8 mouse cellular contexts compared by ENCODE assay signal in genomic region chr9:100440111-100440790, GRCm38 (mm10). TPM values are rescaled to one million over a fixed set of nuclear protein-coding genes. Genes with fewer than 3 reads are reported as not detected.
A peak's percentile ranks its signal among the peaks of the same experiment; 100 is the strongest.
DNase-seq lines count a peak whose midpoint lies in the region; ATAC-seq and TF ChIP-seq lines count a peak whose summit lies in the region.
"Had no signal": no experiment of that assay in that cellular context is flagged by ENCODE, and none has a peak within 500 bp of the region (broad histone marks: within the 10 kb centered on the region; RNA-seq: fewer than 3 reads in every experiment).

No protein-coding gene starts in this region.

- WGBS in forebrain, embryonic 11.5 days = 65% methylated on average over 9 of the region's 9 CpGs
- 68% methylated on average over 9 of the region's 9 CpGs for WGBS in hindbrain, embryonic 10.5 days

- no peak for TF ChIP-seq CTCF in MEL (IDR thresholded peaks at IDR 0.05 in 2 of 3, conservative IDR thresholded peaks at IDR 0.05 in 1 of 3; ENCODE audit: control insufficient read depth in 1 of 3, insufficient read depth in 1 of 3, low read depth in 2 of 3, low read length in 3 of 3, poor library complexity in 1 of 3, severe bottlenecking in 1 of 3)

- H3K36me3 ChIP-seq in MEL (ENCODE audit: control insufficient read depth in 1 of 2, insufficient read depth in 2 of 2, low read length in 2 of 2) = peaks cover 0 to 3% of the 10 kb centered on the region in 2 experiments; a peak in 2 of 4 replicates
- no peaks in the 10 kb centered on the region for H3K36me3 ChIP-seq in forebrain, embryonic 11.5 days (ENCODE audit: control insufficient read depth, insufficient read depth, low read length)
- H3K36me3 ChIP-seq in hindbrain, embryonic 10.5 days = no peaks in the 10 kb centered on the region
- H3K36me3 ChIP-seq: limb, embryonic 13.5 days had no signal

- peaks cover 0 to 6% of the 10 kb centered on the region in 2 experiments; a peak in 2 of 4 replicates for H3K4me1 ChIP-seq in MEL (ENCODE audit: control insufficient read depth in 1 of 2, insufficient read depth in 2 of 2, low read length in 2 of 2)
- H3K4me1 ChIP-seq in forebrain, embryonic 11.5 days (replicated peaks; ENCODE audit: control insufficient read depth, insufficient read depth, low read length) = no peaks in the 10 kb centered on the region; the same call in 1 of the 2 replicates
- H3K4me1 ChIP-seq in hindbrain, embryonic 10.5 days (replicated peaks) = peaks cover 25% of the 10 kb centered on the region

- H3K9ac ChIP-seq in MEL (ENCODE audit: control insufficient read depth, low read depth, low read length, poor library complexity, severe bottlenecking) = peak overlapping the region; percentile 75
- H3K9ac ChIP-seq in forebrain, embryonic 11.5 days (ENCODE audit: low read length) = peak overlapping the region; percentile 3; the same call in 1 of the 2 replicates
- H3K9ac ChIP-seq: limb, embryonic 13.5 days had no signal

- DNase-seq in 416B (ENCODE audit: low read depth) (peak; percentile 74), MEL (ENCODE audit: low read depth, low spot score) (peak; percentile 84)
- DNase-seq in forebrain, embryonic 11.5 days (ENCODE audit: low spot score) = peak; percentile 69
- DNase-seq in hindbrain, embryonic 10.5 days (ENCODE audit: low spot score) = no peak
- peak; percentile 74 for DNase-seq in lung, postnatal 14 days
- peak; percentile 9 to 27 for DNase-seq in right cerebral cortex, postnatal 36 days (ENCODE audit: low spot score in 2 of 2)
- no peak for DNase-seq in embryo, embryonic 10 days (ENCODE audit: low spot score)

- no peak for TF ChIP-seq EP300 in MEL (IDR thresholded peaks at IDR 0.05; ENCODE audit: low read depth in 1 of 2, low read length in 2 of 2)

- TF ChIP-seq POLR2A in MEL (IDR thresholded peaks at IDR 0.05; ENCODE audit: control insufficient read depth in 1 of 2, insufficient read depth in 1 of 2, low read depth in 1 of 2, low read length in 2 of 2, poor library complexity in 1 of 2) = peak in 1 of 2 experiments; percentile 68; a peak in 2 of 4 replicates

- no peak for TF ChIP-seq RAD21 in MEL (IDR thresholded peaks at IDR 0.05; ENCODE audit: low read depth, low read length)

- no peaks in the 10 kb centered on the region for H3K9me3 ChIP-seq in MEL (replicated peaks; ENCODE audit: insufficient read depth, low read length)
- H3K9me3 ChIP-seq in forebrain, embryonic 11.5 days (ENCODE audit: control insufficient read depth, low read length) = no peaks in the 10 kb centered on the region
- no peaks in the 10 kb centered on the region for H3K9me3 ChIP-seq in hindbrain, embryonic 10.5 days
- H3K9me3 ChIP-seq: limb, embryonic 13.5 days had no signal

- peak overlapping the region; percentile 27 to 71; a peak in 3 of 4 replicates for H3K4me3 ChIP-seq in MEL (ENCODE audit: control insufficient read depth in 1 of 2, insufficient read depth in 1 of 2, low read depth in 2 of 2, low read length in 2 of 2)
- H3K4me3 ChIP-seq in forebrain, embryonic 11.5 days (ENCODE audit: low read depth, low read length) = no peak overlapping the region
- no peak overlapping the region for H3K4me3 ChIP-seq in hindbrain, embryonic 10.5 days
- H3K4me3 ChIP-seq: limb, embryonic 13.5 days had no signal

- no peak overlapping the region for H3K4me2 ChIP-seq in forebrain, embryonic 11.5 days (ENCODE audit: low read depth, low read length, severe bottlenecking)
- H3K4me2 ChIP-seq: limb, embryonic 13.5 days had no signal

- peak; percentile 80 for ATAC-seq in forebrain, embryonic 11.5 days (replicated peaks; ENCODE audit: low FRiP score)

- peak overlapping the region; percentile 15; the same call in 1 of the 2 replicates for H3K27ac ChIP-seq in MEL (ENCODE audit: control insufficient read depth, low read depth, low read length)
- peak overlapping the region; percentile 73 for H3K27ac ChIP-seq in forebrain, embryonic 11.5 days (ENCODE audit: low read depth, low read length)
- peak overlapping the region; percentile 77 for H3K27ac ChIP-seq in hindbrain, embryonic 10.5 days
- H3K27ac ChIP-seq: limb, embryonic 13.5 days had no signal

- no peaks in the 10 kb centered on the region for H3K79me2 ChIP-seq in MEL (ENCODE audit: control insufficient read depth, insufficient read depth, low read length, poor library complexity)

- H3K27me3 ChIP-seq in MEL (ENCODE audit: control insufficient read depth in 1 of 2, insufficient read depth in 2 of 2, low read length in 2 of 2) = no peaks in the 10 kb centered on the region
- H3K27me3 ChIP-seq in forebrain, embryonic 11.5 days (ENCODE audit: control insufficient read depth, insufficient read depth, low read length) = no peaks in the 10 kb centered on the region
- no peaks in the 10 kb centered on the region for H3K27me3 ChIP-seq in hindbrain, embryonic 10.5 days (ENCODE audit: insufficient read depth, poor library complexity, severe bottlenecking)
- H3K27me3 ChIP-seq: limb, embryonic 13.5 days had no signal

TF ChIP-seq in MEL, 35 proteins besides CTCF, POLR2A, EP300 and RAD21:
- TF ChIP-seq TCF12 (IDR thresholded peaks at IDR 0.05; ENCODE audit: low read depth, low read length) = 0 out of 2 replicates have a peak, but pooled peaks have one; percentile 24
- peak; percentile 70 for TF ChIP-seq TBP (IDR thresholded peaks at IDR 0.05; ENCODE audit: low read depth, low read length)
- no peak for TF ChIP-seq SIN3A (IDR thresholded peaks at IDR 0.05; ENCODE audit: low read length)
- peak; percentile 52 for TF ChIP-seq NELFE (IDR thresholded peaks at IDR 0.05; ENCODE audit: low read depth, low read length)
- TF ChIP-seq HCFC1 (IDR thresholded peaks at IDR 0.05; ENCODE audit: low read depth, low read length) = peak; percentile 71
TF ChIP-seq in MEL: peak in this region for 4.

RNA-seq across cellular contexts. Expression of gene Il20rb, which starts 46.3 kb away (rescaled TPM):
- 0.50 and 0.65 TPM in 2 replicates for total RNA-seq in MEL (2012; rRNA removed)
- polyA plus RNA-seq in MEL (2012; ENCODE audit: insufficient read depth in 1 of 2, insufficient read length in 2 of 2, low read depth in 1 of 2, low replicate concordance in 2 of 2, missing spikeins in 1 of 2) = 1 to 10 TPM in 1 of 2 experiments, not detected in 1; 1.9 TPM
- 1.0 and 1.3 TPM in 2 replicates for polyA plus RNA-seq in forebrain, embryonic 11.5 days (2014; fragmentation: Nextera tagmentation; extraction: Ambion mirVana)
- 1.1 and 1.6 TPM in 2 replicates for polyA plus RNA-seq in hindbrain, embryonic 10.5 days (2016; fragmentation: Nextera tagmentation; extraction: Ambion mirVana)

Comparison
In these comparisons a context has a peak if more than half of its experiments do, and no peak if none do; other contexts are left out.
1. DNase-seq: peak in 416B (single experiment), MEL (single experiment), forebrain, embryonic 11.5 days (single experiment), lung, postnatal 14 days (single experiment) and right cerebral cortex, postnatal 36 days (2 of 2); none in hindbrain, embryonic 10.5 days (single experiment) and embryo, embryonic 10 days (single experiment).
2. H3K27ac ChIP-seq: peak in every context shown above with its lines; median percentile 77 in hindbrain, embryonic 10.5 days; 73 in forebrain, embryonic 11.5 days; 15 in MEL.
3. H3K4me3 ChIP-seq: peak in MEL (2 of 2); none in forebrain, embryonic 11.5 days (single experiment) and hindbrain, embryonic 10.5 days (single experiment).